Mouse (Mus musculus) liver, embryonic 11.5 days (tissue): ENCODE results near the gene Ap1s2. TPM values are rescaled to one million over a fixed set of nuclear protein-coding genes. Genes with fewer than 3 reads are reported as not detected.

Experiments used
- ATAC-seq: fragments of 200-750 bp; cut with Nextera tagmentation; replicated peaks from 2 replicates; pipeline ENCODE4 v1.8.0; 2017; ENCODE audit warnings: moderate number of reproducible peaks, mild to moderate bottlenecking, moderate TSS enrichment, moderate library complexity; ENCODE audit not compliant: low FRiP score
- DNase-seq: peaks from one replicate; pipeline ENCODE4 v3.0.0-alpha.2; 2017; ENCODE audit warnings: low spot score
- H3K27ac ChIP-seq: fragments of 300-500 bp; sonication (generic); 2 replicates; pipeline ENCODE4 v1.5.1; 2014; ENCODE audit warnings: mild to moderate bottlenecking, low read depth, low read length, control low read depth
- H3K27me3 ChIP-seq: fragments of 300-500 bp; sonication (generic); replicated peaks from 2 replicates; pipeline ENCODE4 v1.6.1; 2014; ENCODE audit warnings: low read length, mixed read lengths; ENCODE audit not compliant: control insufficient read depth, insufficient read depth
- H3K36me3 ChIP-seq: fragments of 300-500 bp; sonication (generic); 2 replicates; pipeline ENCODE4 v1.6.1; 2014; ENCODE audit warnings: mild to moderate bottlenecking, low read length, moderate library complexity, mixed read lengths; ENCODE audit not compliant: control insufficient read depth, insufficient read depth
- H3K4me1 ChIP-seq: fragments of 300-500 bp; sonication (generic); replicated peaks from 2 replicates; pipeline ENCODE4 v1.6.1; 2014; ENCODE audit warnings: low read length, mixed read lengths; ENCODE audit not compliant: control insufficient read depth, insufficient read depth
- H3K4me2 ChIP-seq: fragments of 300-500 bp; sonication (generic); 2 replicates; pipeline ENCODE4 v1.6.1; 2014; ENCODE audit warnings: mild to moderate bottlenecking, control low read depth, moderate library complexity
- H3K4me3 ChIP-seq: fragments of 300-500 bp; sonication (generic); 2 replicates; pipeline ENCODE4 v1.5.1; 2014; ENCODE audit warnings: low read depth, low read length, control low read depth
- H3K9ac ChIP-seq: fragments of 300-500 bp; sonication (generic); 2 replicates; pipeline ENCODE4 v1.6.1; 2014; ENCODE audit warnings: low read depth, low read length, control low read depth
- H3K9me3 ChIP-seq: fragments of 300-500 bp; sonication (generic); 2 replicates; pipeline ENCODE4 v1.6.1; 2016; ENCODE audit warnings: low read length, inconsistent platforms, mixed read lengths; ENCODE audit not compliant: control insufficient read depth
- WGBS: fragments of 180-500 bp; shearing (Covaris S2); extraction: QIAGEN DNeasy Blood & Tissue Kit; methylation state at CpG from one replicate; pipeline ENCODE4 v1.1.7; 2014; 5-methylcytosine and 5-hydroxymethylcytosine counted together
- polyA plus RNA-seq: library from polyadenylated mRNA; unstranded; fragments of >200 nt; fragmentation: Nextera tagmentation; extraction: Ambion mirVana; gene quantifications from 2 replicates; pipeline ENCODE4 v1.2.1, GENCODE M21; 2014

Ap1s2 gene
- polyA plus RNA-seq, 1 experiment from 2014 or later: 8.5 TPM

- Histone ChIP-seq H3K9me3 (no peaks in the 10 kb centered on the region), H3K27ac (no peak overlapping the region), H3K4me2 (no peak overlapping the region), H3K36me3 (no peaks in the 10 kb centered on the region), H3K9ac (no peak overlapping the region), H3K4me3 (no peak overlapping the region), H3K27me3 (peaks cover 6% of the 10 kb centered on the region; the same call in 1 of the 2 replicates), H3K4me1 (no peaks in the 10 kb centered on the region)
- ATAC-seq: no peak
- no peak for DNase-seq
- 32% methylated on average over 1 of the region's 1 CpGs for WGBS
Observed at GRCm38 (mm10) chrX:163897354-163897753, 11.5 kb upstream of the Ap1s2 start.

GRCm38 (mm10) chrX:163899431-163900020, 9.3 kb upstream of the Ap1s2 start:
- DNase-seq (no peak), ATAC-seq (no peak)
- H3K27ac ChIP-seq: no peak overlapping the region
- H3K27me3 ChIP-seq: peaks cover 8% of the 10 kb centered on the region; the same call in 1 of the 2 replicates
- WGBS: 59% methylated on average over 5 of the region's 5 CpGs
- no peaks in the 10 kb centered on the region for H3K36me3 ChIP-seq
- H3K4me3 ChIP-seq: no peak overlapping the region
- H3K9me3 ChIP-seq: no peaks in the 10 kb centered on the region
- no peak overlapping the region for H3K4me2 ChIP-seq
- H3K9ac ChIP-seq: no peak overlapping the region
- no peaks in the 10 kb centered on the region for H3K4me1 ChIP-seq

- Histone ChIP-seq H3K4me1 (no peaks in the 10 kb centered on the region), H3K9ac (no peak overlapping the region), H3K36me3 (no peaks in the 10 kb centered on the region), H3K4me3 (no peak overlapping the region), H3K9me3 (no peaks in the 10 kb centered on the region), H3K4me2 (no peak overlapping the region), H3K27me3 (peaks cover 2% of the 10 kb centered on the region), H3K27ac (no peak overlapping the region)
- no peak for ATAC-seq
- DNase-seq: no peak
- 81% methylated on average over 2 of the region's 2 CpGs for WGBS
Observed at GRCm38 (mm10) chrX:163906861-163907260, 2.0 kb upstream of the Ap1s2 start.

- 18% methylated on average over 8 of the region's 8 CpGs for WGBS
- DNase-seq (no peak), ATAC-seq (no peak)
- H3K36me3 ChIP-seq: no peaks in the 10 kb centered on the region
- H3K9me3 ChIP-seq: no peaks in the 10 kb centered on the region
- no peak overlapping the region for H3K27ac ChIP-seq
- H3K27me3 ChIP-seq: peaks cover 2% of the 10 kb centered on the region
- peak overlapping the region; percentile 58 for H3K4me2 ChIP-seq
- H3K4me3 ChIP-seq: peak overlapping the region; percentile 63
- peak overlapping the region; percentile 71; the same call in 1 of the 2 replicates for H3K9ac ChIP-seq
- no peaks in the 10 kb centered on the region for H3K4me1 ChIP-seq
Observed at GRCm38 (mm10) chrX:163908003-163908336, 847 bp upstream of the Ap1s2 start.

GRCm38 (mm10) chrX:163909381-163909780, 564 bp downstream of the Ap1s2 start:
- peak; percentile 43 for DNase-seq
- Histone ChIP-seq H3K27ac (no peak overlapping the region), H3K27me3 (no peaks in the 10 kb centered on the region; the same call in none of the 2 replicates), H3K4me2 (peak overlapping the region; percentile 67), H3K4me3 (peak overlapping the region; percentile 63), H3K9ac (peak overlapping the region; percentile 55; the same call in 1 of the 2 replicates), H3K9me3 (no peaks in the 10 kb centered on the region), H3K4me1 (no peaks in the 10 kb centered on the region), H3K36me3 (no peaks in the 10 kb centered on the region)
- 10% methylated on average over 34 of the region's 34 CpGs for WGBS
- peak; percentile 10 for ATAC-seq

GRCm38 (mm10) chrX:163912791-163913190, 4.0 kb downstream of the Ap1s2 start:
- no peak for DNase-seq
- Histone ChIP-seq H3K27me3 (no peaks in the 10 kb centered on the region; the same call in none of the 2 replicates), H3K4me1 (no peaks in the 10 kb centered on the region), H3K4me3 (no peak overlapping the region), H3K9me3 (no peaks in the 10 kb centered on the region), H3K9ac (no peak overlapping the region), H3K36me3 (no peaks in the 10 kb centered on the region), H3K4me2 (no peak overlapping the region), H3K27ac (no peak overlapping the region)
- ATAC-seq: no peak

GRCm38 (mm10) chrX:163929550-163929949, 20.7 kb downstream of the Ap1s2 start:
- DNase-seq (no peak), ATAC-seq (no peak)
- Histone ChIP-seq H3K4me2 (no peak overlapping the region), H3K4me3 (no peak overlapping the region), H3K9me3 (no peaks in the 10 kb centered on the region), H3K27ac (no peak overlapping the region), H3K4me1 (no peaks in the 10 kb centered on the region), H3K27me3 (0 out of 2 replicates have a peak, but pooled peaks cover 2% of the 10 kb centered on the region), H3K36me3 (no peaks in the 10 kb centered on the region), H3K9ac (no peak overlapping the region)

GRCm38 (mm10) chrX:163934731-163935130, 25.9 kb downstream of the Ap1s2 start:
- WGBS: 87% methylated on average over 8 of the region's 8 CpGs
- H3K9me3 ChIP-seq: no peaks in the 10 kb centered on the region
- ATAC-seq (no peak), DNase-seq (no peak)
- no peaks in the 10 kb centered on the region for H3K4me1 ChIP-seq
- H3K27ac ChIP-seq: no peak overlapping the region
- no peak overlapping the region for H3K4me2 ChIP-seq
- H3K36me3 ChIP-seq: no peaks in the 10 kb centered on the region; the same call in 1 of the 2 replicates
- H3K9ac ChIP-seq: no peak overlapping the region
- H3K4me3 ChIP-seq: no peak overlapping the region
- H3K27me3 ChIP-seq: 0 out of 2 replicates have a peak, but pooled peaks cover 2% of the 10 kb centered on the region

GRCm38 (mm10) chrX:163938587-163938986, 29.8 kb downstream of the Ap1s2 start:
- ATAC-seq (no peak), DNase-seq (no peak)
- Histone ChIP-seq H3K36me3 (no peaks in the 10 kb centered on the region; the same call in 1 of the 2 replicates), H3K27ac (no peak overlapping the region), H3K4me1 (no peaks in the 10 kb centered on the region), H3K4me3 (no peak overlapping the region), H3K9me3 (no peaks in the 10 kb centered on the region), H3K9ac (no peak overlapping the region), H3K4me2 (no peak overlapping the region), H3K27me3 (no peaks in the 10 kb centered on the region)
- 82% methylated on average over 6 of the region's 6 CpGs for WGBS
